Mouse (Mus musculus): Measurements from ENCODE around the gene Lefty2.
"Not testable (repeated sequence)": the region's sequence is repeated elsewhere in the genome, so short reads cannot be mapped to it uniquely, and the experiment has no call there.

Gene Lefty2

DNA sequence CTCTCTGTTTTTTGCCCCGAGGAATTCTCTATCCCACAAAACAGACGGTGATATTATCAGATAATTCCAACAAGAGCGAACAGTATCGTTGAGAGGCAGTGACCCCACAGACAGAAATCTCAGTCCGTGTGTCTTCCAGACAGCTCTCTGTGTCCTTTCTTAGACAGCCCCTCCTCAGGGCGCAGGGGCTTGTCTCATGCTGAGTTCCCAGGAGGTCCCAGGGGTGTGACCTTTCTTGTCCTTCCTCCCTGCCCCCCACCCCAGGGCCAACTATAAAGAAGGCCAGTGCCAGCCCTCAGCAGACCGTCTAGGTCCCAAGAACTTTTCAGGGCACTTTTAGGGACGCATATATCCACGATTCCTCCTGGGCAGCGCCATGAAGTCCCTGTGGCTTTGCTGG is at the start of gene Lefty2:
TSS of gene Lefty2 (plus strand) at position 301 of the 400 bp plus-strand sequence.
- DNase-seq, result no peak

GRCm38 (mm10) chr1:180848114-180848510 is 44.8 kb upstream of the Lefty2 start:
- peak; percentile 86 for DNase-seq

GRCm38 (mm10) chr1:180848511-180849241 is 44.2 kb upstream of the Lefty2 start:
- DNase-seq, result peak; percentile 60

DNA sequence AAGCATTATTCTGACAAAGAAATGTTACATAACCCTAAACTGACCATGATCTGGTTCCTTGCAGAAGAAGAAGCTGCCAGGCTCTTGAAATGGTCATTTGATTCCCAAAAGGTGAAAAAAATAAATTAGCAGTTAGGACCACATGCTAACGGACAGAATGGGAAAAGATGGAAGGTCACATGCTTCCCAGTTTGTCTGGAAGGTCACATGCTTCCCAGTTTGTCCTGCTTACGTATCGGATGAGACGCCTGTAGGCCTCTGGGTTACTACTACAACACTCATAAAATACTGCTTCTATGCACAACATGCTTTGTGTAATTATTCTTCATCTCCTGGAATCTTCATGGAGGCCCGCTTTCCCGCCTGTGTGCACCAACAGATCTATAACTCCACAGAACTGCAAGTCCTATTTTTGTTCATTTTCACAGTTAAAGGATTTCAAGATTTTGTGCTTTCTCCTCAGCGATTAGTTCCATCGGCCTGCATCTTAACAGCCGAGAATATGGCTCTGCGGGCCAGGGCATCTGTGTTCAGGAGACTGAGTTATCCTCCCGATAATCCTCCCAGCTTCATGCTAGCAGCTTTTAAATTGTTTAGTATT is 43.1 kb upstream of the Lefty2 start:
- peak; percentile 11 for DNase-seq

GRCm38 (mm10) chr1:180850316-180851270 is 42.3 kb upstream of the Lefty2 start, which contains the start of gene Sde2:
Gene Sde2 (plus strand): TSS chr1:180851127.
- DNase-seq, result peak; percentile 100

DNA sequence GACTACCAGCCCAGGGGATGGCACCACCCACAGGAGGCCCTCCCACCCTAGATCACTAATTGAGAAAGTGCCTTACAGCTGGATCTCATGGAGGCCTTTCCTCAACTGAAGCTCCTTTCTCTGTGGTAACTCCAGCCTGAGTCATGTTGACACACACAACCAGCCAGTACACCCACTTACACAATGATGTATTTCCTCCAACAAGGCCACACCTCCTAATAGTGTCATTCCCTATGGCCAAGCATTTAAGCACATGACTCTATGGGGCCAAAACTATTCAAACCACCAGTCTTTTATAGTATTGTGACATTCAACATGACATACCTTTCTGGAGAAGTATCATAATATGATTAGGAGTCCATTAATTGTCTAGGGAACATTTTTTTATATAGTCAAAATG is 34.1 kb upstream of the Lefty2 start:
- DNase-seq, result no peak

DNA sequence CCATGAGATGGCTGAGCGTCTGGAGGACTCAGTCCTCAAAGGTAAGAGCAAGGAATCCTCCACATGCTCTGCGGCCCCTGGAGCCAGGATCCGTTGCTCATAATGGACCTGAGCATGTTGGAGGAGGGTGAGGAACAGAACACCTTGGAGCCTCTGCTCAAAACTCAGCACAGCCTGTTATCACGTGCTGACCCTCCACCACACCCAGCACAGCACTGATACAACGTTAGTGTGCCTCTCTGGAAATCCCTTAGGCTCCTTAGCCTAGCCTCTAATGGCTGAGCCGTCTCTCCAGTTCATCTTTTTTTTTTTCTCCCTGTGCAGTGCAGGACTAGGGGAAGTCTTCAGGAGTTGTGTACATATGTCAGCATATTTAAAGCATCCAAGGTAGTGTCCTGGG is 32.9 kb upstream of the Lefty2 start:
- DNase-seq, result no peak

GRCm38 (mm10) chr1:180863606-180864005 is 29.3 kb upstream of the Lefty2 start:
- peak; percentile 21 for DNase-seq

DNA sequence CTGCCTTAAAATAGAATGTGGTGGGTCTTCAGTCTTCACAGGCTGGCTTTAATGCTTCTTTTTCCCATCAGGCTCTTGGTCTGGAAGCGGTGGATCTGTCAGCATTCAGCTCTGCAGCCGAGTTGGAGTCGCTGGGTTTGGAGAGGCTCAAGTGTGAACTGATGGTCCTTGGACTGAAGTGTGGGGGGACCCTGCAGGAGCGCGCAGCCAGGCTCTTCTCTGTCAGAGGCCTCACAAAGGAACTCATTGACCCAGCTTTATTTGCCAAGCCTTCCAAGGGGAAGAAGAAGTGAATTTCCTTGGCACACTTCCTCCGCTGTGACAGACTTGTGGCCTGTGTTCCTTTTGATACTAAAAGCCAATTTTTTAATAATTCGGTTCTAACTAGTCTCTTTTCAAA is 26.9 kb upstream of the Lefty2 start:
- no peak for DNase-seq

GRCm38 (mm10) chr1:180870122-180870650 is 22.7 kb upstream of the Lefty2 start:
- no peak for DNase-seq

DNA sequence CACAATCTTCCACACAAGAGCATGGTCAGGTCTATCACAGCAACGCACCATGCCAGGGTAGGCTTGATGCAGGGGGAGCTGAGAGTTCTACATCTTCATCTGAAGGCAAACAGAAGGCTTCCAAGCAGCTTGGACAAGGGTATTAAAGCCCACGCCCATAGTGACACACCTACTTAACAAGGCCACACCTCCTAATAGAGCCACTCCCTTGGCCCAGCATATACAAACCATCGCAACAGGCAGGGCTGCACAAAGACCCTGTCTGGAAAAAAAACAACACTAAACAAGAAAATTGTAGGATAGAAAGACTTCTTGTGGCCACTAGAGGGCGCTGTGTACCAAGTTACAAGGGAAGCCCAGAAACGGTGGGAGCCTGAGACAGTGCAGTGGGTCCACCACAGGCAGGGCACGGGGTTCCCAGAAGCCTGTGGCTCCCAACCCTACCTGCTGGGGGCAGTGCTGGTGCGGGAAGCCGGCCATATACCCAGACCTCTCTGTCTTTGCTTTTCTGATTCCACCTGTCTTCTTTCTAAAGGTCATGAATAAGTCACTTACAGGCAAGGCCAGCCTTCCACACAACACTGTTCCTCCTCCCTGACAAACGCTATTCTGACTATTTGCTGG is 18.9 kb upstream of the Lefty2 start:
- peak; percentile 39 for DNase-seq

- DNase-seq, result no peak
Observed at GRCm38 (mm10) chr1:180874615-180875014, 18.3 kb upstream of the Lefty2 start.

GRCm38 (mm10) chr1:180875126-180875525 is 17.8 kb upstream of the Lefty2 start:
- no peak for DNase-seq

GRCm38 (mm10) chr1:180877466-180877865 is 15.4 kb upstream of the Lefty2 start:
- no peak for DNase-seq

- no peak for DNase-seq
Observed at GRCm38 (mm10) chr1:180881768-180882167, 11.1 kb upstream of the Lefty2 start.

DNA sequence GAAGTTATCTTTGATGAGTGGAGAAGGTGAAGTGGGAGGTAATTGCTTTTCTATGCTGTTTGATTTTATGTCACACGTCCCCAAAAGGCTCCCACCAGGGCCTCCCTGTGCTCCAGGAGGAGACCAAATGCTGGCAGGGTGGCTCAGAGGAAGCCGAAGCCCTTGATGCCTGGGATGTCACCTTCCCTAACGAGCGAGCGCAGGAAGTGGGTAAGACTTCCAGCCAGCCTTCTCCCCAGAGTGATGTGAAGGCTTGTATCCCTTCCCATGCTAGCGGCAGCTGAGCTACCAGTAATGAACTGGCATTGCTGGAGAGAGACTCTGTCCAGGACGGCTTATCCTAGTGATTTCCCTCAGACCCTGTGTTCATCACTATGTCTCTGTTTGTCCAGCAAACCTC is 9.2 kb upstream of the Lefty2 start:
- no peak for DNase-seq

DNA sequence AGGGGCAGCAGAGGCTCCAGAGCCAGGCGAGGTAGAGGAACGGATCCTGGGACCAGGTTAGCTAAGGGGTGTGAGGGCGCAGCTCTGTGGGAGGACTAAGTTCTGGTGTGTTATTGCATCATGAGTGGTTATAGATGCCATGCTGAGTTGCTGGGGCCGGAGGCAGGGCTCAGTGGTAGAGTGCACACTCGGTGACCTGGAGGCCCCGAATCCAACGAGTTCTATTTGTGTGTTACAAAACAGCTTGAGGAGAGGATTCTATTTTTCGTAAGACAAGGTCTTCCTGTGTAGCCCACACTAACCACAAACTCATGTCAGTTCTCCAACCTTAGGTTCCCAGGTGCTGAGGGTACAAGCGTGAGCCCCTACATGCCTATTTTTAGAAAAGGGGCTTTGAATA is 8.4 kb upstream of the Lefty2 start:
- no peak for DNase-seq

DNA sequence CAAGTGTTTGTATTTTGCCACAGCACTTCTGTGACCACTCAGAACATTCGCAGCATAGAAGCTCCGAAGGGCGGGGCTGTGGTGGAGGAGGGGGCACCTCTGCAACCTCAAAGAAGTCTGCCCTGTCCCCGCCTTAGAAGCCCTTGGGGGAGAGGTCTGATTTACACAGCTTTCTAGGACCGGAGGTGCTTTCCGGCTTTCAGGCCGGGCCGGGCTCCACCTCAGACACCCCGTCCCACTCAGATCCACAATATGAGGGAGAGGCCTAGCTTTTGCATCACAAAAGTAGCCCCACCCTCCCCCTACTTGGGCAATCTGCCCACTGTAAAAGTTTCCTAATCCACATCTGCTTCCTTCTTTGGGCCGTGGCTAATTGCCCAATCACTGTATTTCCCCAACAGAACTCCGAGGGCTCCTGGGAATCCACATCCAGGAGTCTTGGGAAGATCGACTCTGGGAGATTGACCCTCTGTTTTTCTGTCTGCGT is 4.3 kb upstream of the Lefty2 start:
- DNase-seq, result peak; percentile 79

DNA sequence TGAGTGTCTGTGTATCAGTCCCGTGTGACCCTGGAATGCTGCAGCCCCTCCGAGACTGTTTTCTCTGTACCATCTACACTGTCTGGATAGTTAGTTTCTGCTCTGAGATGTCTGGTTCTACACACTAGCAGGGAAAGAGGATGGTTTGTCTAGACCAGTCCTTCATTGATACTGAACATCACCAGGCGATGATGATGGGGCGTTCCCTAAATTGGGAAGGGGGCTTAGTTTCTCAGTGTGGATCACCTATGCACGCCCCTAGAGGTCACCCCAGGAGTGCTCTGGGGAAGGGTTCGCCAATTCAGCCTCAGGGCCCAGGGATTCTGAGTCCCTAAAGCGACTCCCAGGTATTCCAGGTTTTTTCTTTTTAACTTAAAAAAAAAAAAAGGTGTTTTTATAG is 3.7 kb upstream of the Lefty2 start:
- no peak for DNase-seq

GRCm38 (mm10) chr1:180889841-180890240 is 3.1 kb upstream of the Lefty2 start:
- no peak for DNase-seq

DNA sequence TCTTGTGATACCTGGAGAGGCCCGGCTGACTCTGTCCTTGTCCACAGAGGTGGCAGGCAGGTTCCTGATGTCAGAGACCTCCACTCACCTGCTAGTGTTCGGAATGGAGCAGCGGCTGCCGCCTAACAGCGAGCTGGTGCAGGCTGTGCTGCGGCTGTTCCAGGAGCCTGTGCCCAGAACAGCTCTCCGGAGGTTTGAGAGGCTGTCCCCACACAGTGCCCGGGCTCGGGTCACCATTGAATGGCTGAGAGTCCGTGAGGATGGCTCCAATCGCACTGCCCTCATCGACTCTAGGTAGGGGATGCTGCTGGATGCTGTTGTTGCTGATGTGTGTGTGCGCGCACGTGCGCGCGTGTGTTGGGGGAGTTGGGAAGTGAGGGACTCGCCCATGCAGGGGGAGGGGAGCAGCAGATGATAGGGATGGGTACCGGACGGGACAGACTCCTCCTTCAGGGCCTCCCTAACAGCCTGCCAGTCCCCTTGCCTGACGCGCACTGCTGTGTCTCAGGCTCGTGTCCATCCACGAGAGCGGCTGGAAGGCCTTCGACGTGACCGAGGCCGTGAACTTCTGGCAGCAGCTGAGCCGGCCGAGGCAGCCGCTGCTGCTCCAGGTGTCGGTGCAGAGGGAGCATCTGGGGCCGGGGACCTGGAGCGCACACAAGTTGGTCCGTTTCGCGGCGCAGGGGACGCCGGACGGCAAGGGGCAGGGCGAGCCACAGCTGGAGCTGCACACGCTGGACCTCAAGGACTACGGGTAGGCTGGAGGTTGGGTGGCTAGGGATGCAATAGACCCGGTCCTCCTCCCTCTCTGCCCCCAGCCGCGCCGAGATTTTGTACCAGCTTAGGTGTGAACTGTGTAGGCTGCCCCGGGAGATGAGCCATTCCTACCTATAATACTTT is 1.4 kb downstream of the Lefty2 start:
- DNase-seq, result not testable (repeated sequence)

All from kidney, adult 9 months (tissue).